Mouse (Mus musculus) ES-E14 (cell line): ENCODE results near the gene Olfr620.

Experiments
- HCFC1 ChIP-seq: IDR thresholded peaks from 2 replicates; pipeline ENCODE4 v1.6.1; 2012; ENCODE audit warnings: low read length, inconsistent platforms, borderline replicate concordance; ENCODE audit not compliant: insufficient read depth
- ZC3H11A ChIP-seq: IDR thresholded peaks from 2 replicates; pipeline ENCODE4 v1.6.1; 2012; ENCODE audit warnings: low read depth, mild to moderate bottlenecking, inconsistent platforms, low read length, borderline replicate concordance
- ZNF384 ChIP-seq: IDR thresholded peaks from 2 replicates; pipeline ENCODE4 v1.6.1; 2012; ENCODE audit warnings: low read depth, low read length, inconsistent platforms

DNA sequence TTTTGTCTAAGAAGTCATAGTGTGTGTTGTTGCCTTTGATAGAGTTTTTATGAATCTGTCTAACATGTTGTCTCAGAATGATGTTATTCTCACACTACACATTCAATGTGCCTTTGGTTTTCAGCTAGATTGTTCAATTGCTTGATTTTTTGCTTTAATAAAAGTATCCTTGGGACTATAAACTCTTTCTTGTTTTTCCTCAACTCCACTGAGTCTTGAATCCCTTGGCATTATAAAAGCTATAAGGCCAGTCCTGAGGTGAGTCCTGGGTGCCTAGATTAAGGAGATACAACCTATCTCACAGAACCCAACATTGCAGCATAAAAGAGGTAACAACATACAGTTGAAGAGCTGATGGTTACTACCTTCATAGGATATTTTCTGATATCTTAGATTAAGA, 12.1 kb downstream of the Olfr620 start, which contains the start of gene Olfr619:
- no peak for TF ChIP-seq ZC3H11A
- no peak for TF ChIP-seq HCFC1
- no peak for TF ChIP-seq ZNF384
